Mouse (Mus musculus): ENCODE measurements around the gene Alkbh1. TPM values are rescaled to one million over a fixed set of nuclear protein-coding genes. Genes with fewer than 3 reads are reported as not detected.

Gene Alkbh1
- polyA plus RNA-seq, 1 experiment from 2014 or later: 76.1 TPM

Small RNA genes lying within 50 kb of the gene (microRNA-seq; reads per million reads assigned to microRNA genes)
- gene Mir3068: 31.6 reads per million, percentile 41 among the genes with 10 or more reads in this experiment

Other genes starting within 250 kb of the Alkbh1 start
- 1.5 and 2.4 TPM in 2 replicates for gene Samd15, start 244.3 kb downstream of the Alkbh1 start, polyA plus RNA-seq (2015; fragmentation: Nextera tagmentation; extraction: Ambion mirVana)
- 2.0 and 2.4 TPM in 2 replicates for gene Tmed8, start 243.6 kb downstream of the Alkbh1 start, polyA plus RNA-seq (2015; fragmentation: Nextera tagmentation; extraction: Ambion mirVana)
- 0.32 and 0.84 TPM in 2 replicates for gene Noxred1, start 205.3 kb downstream of the Alkbh1 start, polyA plus RNA-seq (2015; fragmentation: Nextera tagmentation; extraction: Ambion mirVana)
- gene Vipas39, start 177.8 kb downstream of the Alkbh1 start, polyA plus RNA-seq (2015; fragmentation: Nextera tagmentation; extraction: Ambion mirVana): 49.6 and 52.1 TPM in 2 replicates
- 210 and 231 TPM in 2 replicates for gene Ahsa1, start 177.5 kb downstream of the Alkbh1 start, polyA plus RNA-seq (2015; fragmentation: Nextera tagmentation; extraction: Ambion mirVana)
- gene Ism2, start 144.3 kb downstream of the Alkbh1 start, polyA plus RNA-seq (2015; fragmentation: Nextera tagmentation; extraction: Ambion mirVana): 1.1 and 1.6 TPM in 2 replicates
- gene Sptlc2, start 55.7 kb downstream of the Alkbh1 start, polyA plus RNA-seq (2015; fragmentation: Nextera tagmentation; extraction: Ambion mirVana): 70.5 and 76.3 TPM in 2 replicates
- 336 and 343 TPM in 2 replicates for gene Slirp, start 121 bp downstream of the Alkbh1 start, polyA plus RNA-seq (2015; fragmentation: Nextera tagmentation; extraction: Ambion mirVana)
- 139 and 148 TPM in 2 replicates for gene Snw1, start 28.3 kb upstream of the Alkbh1 start, polyA plus RNA-seq (2015; fragmentation: Nextera tagmentation; extraction: Ambion mirVana)
- gene Gm5788, start 50.7 kb upstream of the Alkbh1 start, polyA plus RNA-seq (2015; fragmentation: Nextera tagmentation; extraction: Ambion mirVana): not detected in 2 replicates
- gene Gm8300, start 70.3 kb upstream of the Alkbh1 start, polyA plus RNA-seq (2015; fragmentation: Nextera tagmentation; extraction: Ambion mirVana): not detected in 2 replicates
- gene Oog1, start 158.7 kb upstream of the Alkbh1 start, polyA plus RNA-seq (2015; fragmentation: Nextera tagmentation; extraction: Ambion mirVana): not detected in 2 replicates
- gene Gm4027, start 174.9 kb upstream of the Alkbh1 start, polyA plus RNA-seq (2015; fragmentation: Nextera tagmentation; extraction: Ambion mirVana): not detected in 2 replicates
- not detected in 2 replicates for gene Gm16381, start 200.6 kb upstream of the Alkbh1 start, polyA plus RNA-seq (2015; fragmentation: Nextera tagmentation; extraction: Ambion mirVana)

Measured in embryonic facial prominence, embryonic 13.5 days (tissue).